Mouse (Mus musculus) embryo, embryonic 9.5 days (tissue): ENCODE measurements at regions not wholly inside any gene's neighbourhood (a gene's known extent, or its start where the extent isn't known, plus 50 kb on each side); places are given as distances from the start of the nearest gene placed in this dataset.

Experiments used
- DNase-seq: peaks from one replicate; pipeline ENCODE4 v3.0.0-alpha.2; 2017; ENCODE audit errors: extremely low spot score

GRCm38 (mm10) chr15:52095629-52096190, 1789.0 kb upstream of the Gm7489 start:
- no peak for DNase-seq

GRCm38 (mm10) chr15:52108761-52109160, 1775.9 kb upstream of the Gm7489 start:
- no peak for DNase-seq

GRCm38 (mm10) chr15:52114368-52115036, 1770.2 kb upstream of the Gm7489 start:
- DNase-seq = no peak

- DNase-seq = no peak
These were observed 1748.0 kb upstream of the Gm7489 start for GRCm38 (mm10) chr15:52136693-52137092.

- DNase-seq = peak; percentile 32
These were observed 1731.3 kb upstream of the Gm7489 start for GRCm38 (mm10) chr15:52153421-52153820.

- no peak for DNase-seq
These were observed 1728.9 kb upstream of the Gm7489 start for GRCm38 (mm10) chr15:52155784-52156183.

GRCm38 (mm10) chr15:52156779-52157178, 1727.9 kb upstream of the Gm7489 start:
- no peak for DNase-seq

- peak; percentile 80 for DNase-seq
These were observed 1724.3 kb upstream of the Gm7489 start for GRCm38 (mm10) chr15:52160181-52161088.

GRCm38 (mm10) chr15:52161089-52161442, 1723.6 kb upstream of the Gm7489 start:
- DNase-seq = no peak

- DNase-seq = peak; percentile 34
These were observed 1723.0 kb upstream of the Gm7489 start for GRCm38 (mm10) chr15:52161568-52162316.

- no peak for DNase-seq
These were observed 1718.6 kb upstream of the Gm7489 start for GRCm38 (mm10) chr15:52166144-52166543.

- DNase-seq = no peak
These were observed 1717.9 kb upstream of the Gm7489 start for GRCm38 (mm10) chr15:52166595-52167443.

- DNase-seq = no peak
These were observed 1716.9 kb upstream of the Gm7489 start for GRCm38 (mm10) chr15:52167811-52168210.

GRCm38 (mm10) chr15:52176951-52177350, 1707.8 kb upstream of the Gm7489 start:
- DNase-seq = no peak

- no peak for DNase-seq
These were observed 1706.0 kb upstream of the Gm7489 start for GRCm38 (mm10) chr15:52178668-52179067.

GRCm38 (mm10) chr15:52179379-52179778, 1705.3 kb upstream of the Gm7489 start:
- no peak for DNase-seq

- DNase-seq = no peak
These were observed 1693.5 kb upstream of the Gm7489 start for GRCm38 (mm10) chr15:52191176-52191575.

GRCm38 (mm10) chr15:52207271-52207670, 1677.4 kb upstream of the Gm7489 start:
- DNase-seq = no peak

- no peak for DNase-seq
These were observed 1652.3 kb upstream of the Gm7489 start for GRCm38 (mm10) chr15:52232442-52232841.

- DNase-seq = no peak
These were observed 1648.5 kb upstream of the Gm7489 start for GRCm38 (mm10) chr15:52236220-52236619.

- DNase-seq = no peak
These were observed 1641.8 kb upstream of the Gm7489 start for GRCm38 (mm10) chr15:52242890-52243289.
